Mouse (Mus musculus): ENCODE data around the gene Rbfox1. TPM values are rescaled to one million over a fixed set of nuclear protein-coding genes. Genes with fewer than 3 reads are reported as not detected.
A peak's percentile ranks its signal among the peaks of the same experiment; 100 is the strongest.

Gene Rbfox1
- polyA plus RNA-seq, 1 experiment: not detected

DNA sequence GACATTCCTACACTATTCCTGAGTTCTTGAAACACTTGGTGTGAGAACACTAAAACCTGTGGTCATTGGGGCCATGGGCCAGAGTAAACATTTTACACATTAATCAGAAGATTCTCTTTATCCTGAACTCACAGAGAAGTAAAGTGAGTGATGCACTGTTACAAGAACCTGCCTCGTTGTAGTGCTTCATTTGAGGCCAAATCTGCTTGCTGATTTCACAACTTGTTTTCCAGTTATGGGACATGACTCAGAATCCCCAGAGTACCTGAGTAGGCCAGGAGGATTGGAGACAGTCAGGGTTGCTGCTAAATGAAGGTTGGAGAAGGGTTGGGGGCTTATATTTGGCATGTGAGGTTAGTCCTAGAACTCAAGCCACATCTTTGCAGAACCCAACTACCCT is 936.6 kb downstream of the Rbfox1 start:
- Histone ChIP-seq H3K9me3 (replicated peaks; ENCODE audit: control insufficient read depth, insufficient read depth, low read length, poor library complexity, severe bottlenecking) (no peaks in the 10 kb centered on the region), H3K27ac (ENCODE audit: insufficient read depth, low read length) (no peak overlapping the region), H3K4me1 (ENCODE audit: control insufficient read depth, insufficient read depth, low read length) (no peaks in the 10 kb centered on the region), H3K9ac (ENCODE audit: low read depth, poor library complexity, severe bottlenecking) (no peak overlapping the region), H3K36me3 (ENCODE audit: control insufficient read depth, insufficient read depth, low read length, poor library complexity, severe bottlenecking) (no peaks in the 10 kb centered on the region), H3K27me3 (ENCODE audit: control insufficient read depth, insufficient read depth, low read length, poor library complexity, severe bottlenecking) (no peaks in the 10 kb centered on the region), H3K4me3 (ENCODE audit: low read depth, low read length) (no peak overlapping the region)
- TF ChIP-seq CTCF (IDR thresholded peaks at IDR 0.05; ENCODE audit: low read depth, low read length): no peak
- no peak for TF ChIP-seq POLR2A (IDR thresholded peaks at IDR 0.05; ENCODE audit: insufficient read depth, low read length)
- TF ChIP-seq EP300 (IDR thresholded peaks at IDR 0.05; ENCODE audit: insufficient read depth, low read depth, low read length): no peak

GRCm38 (mm10) chr16:6829892-6830524 is 944.9 kb downstream of the Rbfox1 start:
- H3K27me3 ChIP-seq (ENCODE audit: control insufficient read depth, insufficient read depth, low read length, poor library complexity, severe bottlenecking): no peaks in the 10 kb centered on the region
- H3K36me3 ChIP-seq (ENCODE audit: control insufficient read depth, insufficient read depth, low read length, poor library complexity, severe bottlenecking): no peaks in the 10 kb centered on the region
- no peak overlapping the region for H3K9ac ChIP-seq (ENCODE audit: low read depth, poor library complexity, severe bottlenecking)
- no peak overlapping the region for H3K27ac ChIP-seq (ENCODE audit: insufficient read depth, low read length)
- no peaks in the 10 kb centered on the region for H3K9me3 ChIP-seq (replicated peaks; ENCODE audit: control insufficient read depth, insufficient read depth, low read length, poor library complexity, severe bottlenecking)
- H3K4me1 ChIP-seq (ENCODE audit: control insufficient read depth, insufficient read depth, low read length): no peaks in the 10 kb centered on the region
- no peak overlapping the region for H3K4me3 ChIP-seq (ENCODE audit: low read depth, low read length)
- no peak for TF ChIP-seq POLR2A (IDR thresholded peaks at IDR 0.05; ENCODE audit: insufficient read depth, low read length)
- no peak for TF ChIP-seq EP300 (IDR thresholded peaks at IDR 0.05; ENCODE audit: insufficient read depth, low read depth, low read length)
- no peak for TF ChIP-seq CTCF (IDR thresholded peaks at IDR 0.05; ENCODE audit: low read depth, low read length)

GRCm38 (mm10) chr16:6833486-6833885 is 948.3 kb downstream of the Rbfox1 start:
- Histone ChIP-seq H3K4me1 (ENCODE audit: control insufficient read depth, insufficient read depth, low read length) (no peaks in the 10 kb centered on the region), H3K9me3 (replicated peaks; ENCODE audit: control insufficient read depth, insufficient read depth, low read length, poor library complexity, severe bottlenecking) (no peaks in the 10 kb centered on the region), H3K27ac (ENCODE audit: insufficient read depth, low read length) (no peak overlapping the region), H3K9ac (ENCODE audit: low read depth, poor library complexity, severe bottlenecking) (no peak overlapping the region), H3K27me3 (ENCODE audit: control insufficient read depth, insufficient read depth, low read length, poor library complexity, severe bottlenecking) (no peaks in the 10 kb centered on the region), H3K36me3 (ENCODE audit: control insufficient read depth, insufficient read depth, low read length, poor library complexity, severe bottlenecking) (no peaks in the 10 kb centered on the region), H3K4me3 (ENCODE audit: low read depth, low read length) (no peak overlapping the region)
- TF ChIP-seq EP300 (IDR thresholded peaks at IDR 0.05; ENCODE audit: insufficient read depth, low read depth, low read length): no peak
- no peak for TF ChIP-seq POLR2A (IDR thresholded peaks at IDR 0.05; ENCODE audit: insufficient read depth, low read length)
- TF ChIP-seq CTCF (IDR thresholded peaks at IDR 0.05; ENCODE audit: low read depth, low read length): no peak

GRCm38 (mm10) chr16:6835051-6835450 is 949.9 kb downstream of the Rbfox1 start:
- Histone ChIP-seq H3K27me3 (ENCODE audit: control insufficient read depth, insufficient read depth, low read length, poor library complexity, severe bottlenecking) (no peaks in the 10 kb centered on the region), H3K4me3 (ENCODE audit: low read depth, low read length) (no peak overlapping the region), H3K9me3 (replicated peaks; ENCODE audit: control insufficient read depth, insufficient read depth, low read length, poor library complexity, severe bottlenecking) (no peaks in the 10 kb centered on the region), H3K36me3 (ENCODE audit: control insufficient read depth, insufficient read depth, low read length, poor library complexity, severe bottlenecking) (no peaks in the 10 kb centered on the region), H3K9ac (ENCODE audit: low read depth, poor library complexity, severe bottlenecking) (no peak overlapping the region), H3K27ac (ENCODE audit: insufficient read depth, low read length) (no peak overlapping the region), H3K4me1 (ENCODE audit: control insufficient read depth, insufficient read depth, low read length) (no peaks in the 10 kb centered on the region)
- TF ChIP-seq POLR2A (IDR thresholded peaks at IDR 0.05; ENCODE audit: insufficient read depth, low read length) (no peak), EP300 (IDR thresholded peaks at IDR 0.05; ENCODE audit: insufficient read depth, low read depth, low read length) (no peak), CTCF (IDR thresholded peaks at IDR 0.05; ENCODE audit: low read depth, low read length) (no peak)

- H3K9ac ChIP-seq (ENCODE audit: low read depth, poor library complexity, severe bottlenecking): no peak overlapping the region
- no peaks in the 10 kb centered on the region for H3K9me3 ChIP-seq (replicated peaks; ENCODE audit: control insufficient read depth, insufficient read depth, low read length, poor library complexity, severe bottlenecking)
- no peaks in the 10 kb centered on the region for H3K36me3 ChIP-seq (ENCODE audit: control insufficient read depth, insufficient read depth, low read length, poor library complexity, severe bottlenecking)
- no peaks in the 10 kb centered on the region; the same call in 1 of the 2 replicates for H3K27me3 ChIP-seq (ENCODE audit: control insufficient read depth, insufficient read depth, low read length, poor library complexity, severe bottlenecking)
- H3K27ac ChIP-seq (ENCODE audit: insufficient read depth, low read length): no peak overlapping the region
- TF ChIP-seq EP300 (IDR thresholded peaks at IDR 0.05; ENCODE audit: insufficient read depth, low read depth, low read length): no peak
- peak; percentile 68 for TF ChIP-seq CTCF (IDR thresholded peaks at IDR 0.05; ENCODE audit: low read depth, low read length)
- H3K4me1 ChIP-seq (ENCODE audit: control insufficient read depth, insufficient read depth, low read length): peaks cover 3% of the 10 kb centered on the region
- H3K4me3 ChIP-seq (ENCODE audit: low read depth, low read length): no peak overlapping the region
These were observed 954.3 kb downstream of the Rbfox1 start for GRCm38 (mm10) chr16:6839299-6839995.

GRCm38 (mm10) chr16:6840007-6840406 is 954.9 kb downstream of the Rbfox1 start:
- H3K4me3 ChIP-seq (ENCODE audit: low read depth, low read length): no peak overlapping the region
- TF ChIP-seq POLR2A (IDR thresholded peaks at IDR 0.05; ENCODE audit: insufficient read depth, low read length) (no peak), CTCF (IDR thresholded peaks at IDR 0.05; ENCODE audit: low read depth, low read length) (no peak), EP300 (IDR thresholded peaks at IDR 0.05; ENCODE audit: insufficient read depth, low read depth, low read length) (no peak)
- H3K9ac ChIP-seq (ENCODE audit: low read depth, poor library complexity, severe bottlenecking): no peak overlapping the region
- H3K27me3 ChIP-seq (ENCODE audit: control insufficient read depth, insufficient read depth, low read length, poor library complexity, severe bottlenecking): no peaks in the 10 kb centered on the region; the same call in 1 of the 2 replicates
- peaks cover 3% of the 10 kb centered on the region for H3K4me1 ChIP-seq (ENCODE audit: control insufficient read depth, insufficient read depth, low read length)
- no peaks in the 10 kb centered on the region for H3K9me3 ChIP-seq (replicated peaks; ENCODE audit: control insufficient read depth, insufficient read depth, low read length, poor library complexity, severe bottlenecking)
- no peaks in the 10 kb centered on the region for H3K36me3 ChIP-seq (ENCODE audit: control insufficient read depth, insufficient read depth, low read length, poor library complexity, severe bottlenecking)
- no peak overlapping the region for H3K27ac ChIP-seq (ENCODE audit: insufficient read depth, low read length)
